Mouse (Mus musculus): ENCODE measurements at regions not wholly inside any gene's neighbourhood (a gene's known extent, or its start where the extent isn't known, plus 50 kb on each side); places are given as distances from the start of the nearest gene placed in this dataset.

GRCm38 (mm10) chr1:169270750-169271149 is 260.5 kb downstream of the Nuf2 start:
- TF ChIP-seq POLR2A (IDR thresholded peaks at IDR 0.05; ENCODE audit: control insufficient read depth in 1 of 2, insufficient read depth in 1 of 2, low read depth in 1 of 2, low read length in 2 of 2, poor library complexity in 1 of 2) = no peak
- TF ChIP-seq GATA1 (IDR thresholded peaks at IDR 0.05; ENCODE audit: low read depth, low read length) = no peak
- no peak for TF ChIP-seq CTCF (IDR thresholded peaks at IDR 0.05 in 2 of 3, conservative IDR thresholded peaks at IDR 0.05 in 1 of 3; ENCODE audit: control insufficient read depth in 1 of 3, insufficient read depth in 1 of 3, low read depth in 2 of 3, low read length in 3 of 3, poor library complexity in 1 of 3, severe bottlenecking in 1 of 3)
- no peak for TF ChIP-seq JUND (IDR thresholded peaks at IDR 0.05; ENCODE audit: low read depth, low read length)

Data from MEL (cell line).